Mouse (Mus musculus) duodenum, adult 2 months (tissue): ENCODE measurements around the gene Tex29. TPM values are rescaled to one million over a fixed set of nuclear protein-coding genes. Genes with fewer than 3 reads are reported as not detected.

Experiments used
- polyA plus RNA-seq: library from polyadenylated mRNA; depleted of rRNA; stranded (reverse); fragments of >200 nt; gene quantifications from 2 replicates; pipeline ENCODE4 v1.2.3, GENCODE M21; 2012; ENCODE audit warnings: low replicate concordance; rRNA removed

Tex29 gene
- polyA plus RNA-seq: not detected in 2 replicates

DNA sequence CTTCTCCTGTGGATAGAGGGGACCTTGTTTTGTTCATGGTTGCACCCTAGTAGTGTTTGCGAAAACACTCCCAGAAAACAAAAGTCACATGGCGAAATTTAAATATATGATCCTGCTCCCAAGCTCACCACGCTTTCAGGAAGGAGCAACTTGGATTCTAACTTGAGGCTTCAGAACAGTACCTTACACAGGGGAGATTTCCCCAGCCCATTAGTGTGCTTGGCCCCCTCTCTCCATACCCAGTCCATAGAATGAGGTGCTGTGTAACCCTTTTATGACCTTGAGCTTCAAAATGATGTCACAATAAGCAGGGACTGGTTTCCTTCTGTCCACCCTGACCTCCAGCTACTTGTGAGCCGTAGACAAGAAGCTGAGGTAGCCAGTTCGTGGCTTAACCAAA lies at the start of gene Tex29:
Gene Tex29 (plus strand): TSS at position 301 of the 400 bp plus-strand sequence.

Other genes with a start within 250 kb of the Tex29 start
- gene Ankrd10, start 204.7 kb upstream of the Tex29 start, polyA plus RNA-seq: 29.7 and 36.5 TPM in 2 replicates
- gene 1700016D06Rik, start 139.4 kb upstream of the Tex29 start, polyA plus RNA-seq: not detected in 2 replicates
- gene Arhgef7, start 112.8 kb upstream of the Tex29 start, polyA plus RNA-seq: 22.5 and 22.7 TPM in 2 replicates